Comparison of ENCODE assay signal across 11 mouse cellular contexts in the genomic region with DNA sequence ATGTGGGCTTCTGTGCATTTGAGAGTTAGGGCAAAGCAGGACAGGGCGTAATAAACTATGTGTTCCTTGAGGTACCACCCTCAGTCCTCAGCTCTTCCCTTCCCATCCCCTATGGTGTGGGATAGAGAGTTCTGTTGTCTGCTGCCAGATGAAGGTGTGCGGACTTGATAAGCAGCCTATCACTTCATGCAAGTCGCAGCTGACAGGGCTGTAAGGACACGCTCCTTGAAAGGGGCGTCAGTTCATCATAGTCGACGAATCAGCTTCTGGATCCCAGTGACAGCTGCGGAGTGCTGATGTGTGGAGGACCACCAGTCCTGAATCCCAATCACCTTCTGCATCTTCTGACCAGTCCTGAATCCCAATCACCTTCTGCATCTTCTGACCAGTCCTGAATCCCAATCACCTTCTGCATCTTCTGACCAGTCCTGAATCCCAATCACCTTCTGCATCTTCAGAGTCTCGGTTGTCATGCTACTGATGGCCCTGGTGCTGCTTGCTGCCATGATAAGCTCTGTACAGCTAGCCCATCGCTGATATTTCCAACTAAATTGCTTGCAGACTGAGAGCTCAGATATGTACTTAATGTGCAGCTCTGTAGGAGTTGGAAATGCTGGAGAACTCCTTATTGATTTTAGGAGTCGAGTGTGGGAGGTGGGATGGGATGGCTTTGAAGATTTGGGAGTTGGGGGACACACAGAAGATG. TPM values are rescaled to one million over a fixed set of nuclear protein-coding genes. Genes with fewer than 3 reads are reported as not detected.
A peak's percentile ranks its signal among the peaks of the same experiment; 100 is the strongest.
DNase-seq lines count a peak whose midpoint lies in the region; ATAC-seq and TF ChIP-seq lines count a peak whose summit lies in the region.
"Had no signal": no experiment of that assay in that cellular context is flagged by ENCODE, and none has a peak within 500 bp of the region (broad histone marks: within the 10 kb centered on the region; RNA-seq: fewer than 3 reads in every experiment).

No protein-coding gene starts in this region.

- intact Hi-C loops in heart, adult 2 months (cut with DNase I), result loop anchor here (5.0 kb wide), 1 partner anchor 122 kb away; no protein-coding TSS in a partner anchor

- no peak overlapping the region for H3K4me3 ChIP-seq in heart, embryonic 13.5 days
- H3K4me3 ChIP-seq in heart, adult 2 months, result no peak overlapping the region
- H3K4me3 ChIP-seq in midbrain, embryonic 16.5 days (ENCODE audit: low read depth, low read length), result no peak overlapping the region
- H3K4me3 ChIP-seq in midbrain, embryonic 10.5 days, result no peak overlapping the region
- H3K4me3 ChIP-seq in forebrain, embryonic 10.5 days, result no peak overlapping the region
- H3K4me3 ChIP-seq: heart, embryonic 15.5 days had no signal

- no peak for DNase-seq in heart, adult 2 months
- DNase-seq in midbrain, embryonic 10.5 days (ENCODE audit: low spot score), result no peak
- DNase-seq in liver, result peak; percentile 89
- peak; percentile 59 to 78 for DNase-seq in spleen, postnatal 36 days (ENCODE audit: low spot score in 2 of 2)
- DNase-seq in forebrain, embryonic 10.5 days (ENCODE audit: extremely low spot score, low spot score), result no peak
- DNase-seq in kidney, postnatal 10 days, result no peak
- DNase-seq: adrenal gland, adult 2 months had no signal

- no peak for TF ChIP-seq EP300 in heart, adult 2 months (IDR thresholded peaks at IDR 0.05; ENCODE audit: insufficient read depth, low read depth, low read length)

- no peak overlapping the region for H3K27ac ChIP-seq in heart, embryonic 13.5 days (replicated peaks)
- H3K27ac ChIP-seq in heart, adult 2 months, result no peak overlapping the region
- no peak overlapping the region for H3K27ac ChIP-seq in midbrain, embryonic 16.5 days (ENCODE audit: low read length)
- H3K27ac ChIP-seq in midbrain, embryonic 10.5 days (replicated peaks), result no peak overlapping the region
- H3K27ac ChIP-seq in forebrain, embryonic 10.5 days, result no peak overlapping the region
- H3K27ac ChIP-seq: heart, embryonic 15.5 days; kidney, postnatal 0 days had no signal

- ATAC-seq in heart, embryonic 13.5 days (ENCODE audit: extremely low read depth, insufficient number of reproducible peaks, low FRiP score, low TSS enrichment), result peak; percentile 53; the same call in 1 of the 2 replicates
- ATAC-seq in midbrain, embryonic 16.5 days, result peak; percentile 50; the same call in 1 of the 2 replicates

- H3K36me3 ChIP-seq in heart, embryonic 13.5 days, result no peaks in the 10 kb centered on the region
- no peaks in the 10 kb centered on the region for H3K36me3 ChIP-seq in heart, adult 2 months (ENCODE audit: control insufficient read depth, insufficient read depth, low read length)
- H3K36me3 ChIP-seq in midbrain, embryonic 16.5 days (ENCODE audit: control insufficient read depth, insufficient read depth, low read length), result no peaks in the 10 kb centered on the region
- no peaks in the 10 kb centered on the region for H3K36me3 ChIP-seq in midbrain, embryonic 10.5 days
- H3K36me3 ChIP-seq in forebrain, embryonic 10.5 days (replicated peaks), result no peaks in the 10 kb centered on the region
- H3K36me3 ChIP-seq: heart, embryonic 15.5 days had no signal

- H3K4me1 ChIP-seq in heart, embryonic 13.5 days, result peaks cover 36% of the 10 kb centered on the region
- peaks cover 16% of the 10 kb centered on the region for H3K4me1 ChIP-seq in heart, adult 2 months (ENCODE audit: control insufficient read depth, insufficient read depth, low read length)
- H3K4me1 ChIP-seq in midbrain, embryonic 16.5 days (ENCODE audit: control insufficient read depth, insufficient read depth, low read length), result no peaks in the 10 kb centered on the region
- H3K4me1 ChIP-seq in midbrain, embryonic 10.5 days, result peaks cover 15% of the 10 kb centered on the region
- peaks cover 6% of the 10 kb centered on the region for H3K4me1 ChIP-seq in forebrain, embryonic 10.5 days

- no peaks in the 10 kb centered on the region for H3K9me3 ChIP-seq in heart, embryonic 13.5 days
- H3K9me3 ChIP-seq in midbrain, embryonic 16.5 days (replicated peaks; ENCODE audit: control insufficient read depth, low read length, poor library complexity, severe bottlenecking), result no peaks in the 10 kb centered on the region
- H3K9me3 ChIP-seq in midbrain, embryonic 10.5 days (replicated peaks), result no peaks in the 10 kb centered on the region
- H3K9me3 ChIP-seq in forebrain, embryonic 10.5 days, result no peaks in the 10 kb centered on the region
- H3K9me3 ChIP-seq: heart, embryonic 15.5 days had no signal

- H3K4me2 ChIP-seq in heart, embryonic 13.5 days, result no peak overlapping the region
- no peak overlapping the region for H3K4me2 ChIP-seq in midbrain, embryonic 16.5 days (ENCODE audit: low read length)
- H3K4me2 ChIP-seq: heart, embryonic 15.5 days had no signal

- no peak for TF ChIP-seq CTCF in heart, adult 2 months (IDR thresholded peaks at IDR 0.05)

- WGBS in heart, embryonic 13.5 days, result 54% methylated on average over 11 of the region's 11 CpGs
- 70% methylated on average over 11 of the region's 11 CpGs for WGBS in heart, adult 2 months
- WGBS in midbrain, embryonic 16.5 days, result 88% methylated on average over 11 of the region's 11 CpGs
- WGBS in midbrain, embryonic 10.5 days, result 90% methylated on average over 11 of the region's 11 CpGs
- 91% methylated on average over 11 of the region's 11 CpGs for WGBS in forebrain, embryonic 10.5 days

- H3K79me2 ChIP-seq in heart, adult 2 months (replicated peaks; ENCODE audit: control insufficient read depth, insufficient read depth, low read length), result no peaks in the 10 kb centered on the region

- no peaks in the 10 kb centered on the region for H3K27me3 ChIP-seq in heart, embryonic 13.5 days (replicated peaks)
- no peaks in the 10 kb centered on the region for H3K27me3 ChIP-seq in heart, adult 2 months (ENCODE audit: control insufficient read depth, insufficient read depth, low read length)
- no peaks in the 10 kb centered on the region for H3K27me3 ChIP-seq in midbrain, embryonic 16.5 days (ENCODE audit: control insufficient read depth, insufficient read depth, low read depth, low read length)
- H3K27me3 ChIP-seq in midbrain, embryonic 10.5 days (ENCODE audit: low read depth, poor library complexity, severe bottlenecking), result no peaks in the 10 kb centered on the region
- H3K27me3 ChIP-seq in forebrain, embryonic 10.5 days (ENCODE audit: poor library complexity, severe bottlenecking), result no peaks in the 10 kb centered on the region
- H3K27me3 ChIP-seq: heart, embryonic 15.5 days had no signal

- no peak overlapping the region for H3K9ac ChIP-seq in heart, embryonic 13.5 days
- H3K9ac ChIP-seq in heart, adult 2 months (ENCODE audit: low read depth, low read length), result no peak overlapping the region
- no peak overlapping the region for H3K9ac ChIP-seq in midbrain, embryonic 16.5 days (ENCODE audit: low read depth, low read length)
- H3K9ac ChIP-seq: heart, embryonic 15.5 days had no signal

- TF ChIP-seq POLR2A in heart, adult 2 months (IDR thresholded peaks at IDR 0.05; ENCODE audit: insufficient read depth, low read depth, low read length), result no peak

RNA-seq across cellular contexts. Expression of a gene that starts 59.9 kb away (rescaled TPM):
- polyA plus RNA-seq in heart, embryonic 13.5 days (2015; fragmentation: Nextera tagmentation; extraction: Ambion mirVana), result 9.3 and 9.5 TPM in 2 replicates
- total RNA-seq in heart, adult 2 months (2021), result 1 to 10 TPM; 7.1 to 9.1 TPM
- 7.0 and 11.2 TPM in 2 replicates for polyA plus RNA-seq in heart, adult 2 months (2012; rRNA removed)
- polyA plus RNA-seq in midbrain, embryonic 16.5 days (2015; fragmentation: Nextera tagmentation; extraction: Ambion mirVana), result 38.5 and 43.2 TPM in 2 replicates
- polyA plus RNA-seq in midbrain, embryonic 10.5 days (2016; fragmentation: Nextera tagmentation; extraction: Ambion mirVana), result 13.8 and 15.6 TPM in 2 replicates
- polyA plus RNA-seq in forebrain, embryonic 10.5 days (2016; fragmentation: Nextera tagmentation; extraction: Ambion mirVana), result 8.9 and 9.4 TPM in 2 replicates

Comparison
In these comparisons a context has a peak if more than half of its experiments do, and no peak if none do; other contexts are left out.
1. DNase-seq: peak in liver (single experiment) and spleen, postnatal 36 days (2 of 2); none in heart, adult 2 months (0 of 2), midbrain, embryonic 10.5 days (single experiment), forebrain, embryonic 10.5 days (single experiment) and kidney, postnatal 10 days (single experiment).